Mouse (Mus musculus) CD4-positive helper T cell, adult 2 months (primary cell): ENCODE data around the gene Hmgn2.
"Not testable (repeated sequence)": the region's sequence is repeated elsewhere in the genome, so short reads cannot be mapped to it uniquely, and the experiment has no call there.

Experiments used
- DNase-seq: peaks from one replicate; pipeline ENCODE4 v3.0.0-alpha.2; 2012; ENCODE audit warnings: low read depth, missing footprints, low spot score

Hmgn2 gene

GRCm38 (mm10) chr4:133968150-133968921 is at the start of gene Hmgn2:
Gene Hmgn2, minus strand, starts transcription at chr4:133968650.
- DNase-seq = peak; percentile 72

- DNase-seq = no peak
These were observed 48.9 kb upstream of the Hmgn2 start for GRCm38 (mm10) chr4:134017201-134017865.

GRCm38 (mm10) chr4:134016767-134017166 is 48.3 kb upstream of the Hmgn2 start:
- no peak for DNase-seq

GRCm38 (mm10) chr4:134016208-134016607 is 47.8 kb upstream of the Hmgn2 start:
- DNase-seq = no peak

- no peak for DNase-seq
These were observed 44.5 kb upstream of the Hmgn2 start for GRCm38 (mm10) chr4:134012858-134013528.

GRCm38 (mm10) chr4:134011450-134012414 is 43.3 kb upstream of the Hmgn2 start:
- no peak for DNase-seq

- no peak for DNase-seq
These were observed 41.3 kb upstream of the Hmgn2 start for GRCm38 (mm10) chr4:134009709-134010108.

- no peak for DNase-seq
These were observed 38.4 kb upstream of the Hmgn2 start for GRCm38 (mm10) chr4:134006845-134007244.

GRCm38 (mm10) chr4:134005581-134006358 is 37.3 kb upstream of the Hmgn2 start:
- DNase-seq = no peak

- no peak for DNase-seq
These were observed 34.5 kb upstream of the Hmgn2 start for GRCm38 (mm10) chr4:134002903-134003302.

- DNase-seq = no peak
These were observed 33.8 kb upstream of the Hmgn2 start for GRCm38 (mm10) chr4:134002246-134002645.

GRCm38 (mm10) chr4:134001710-134002109 is 33.3 kb upstream of the Hmgn2 start:
- no peak for DNase-seq

- peak; percentile 99 for DNase-seq
These were observed 32.3 kb upstream of the Hmgn2 start, which contains the start of gene Dhdds for GRCm38 (mm10) chr4:134000466-134001438. Gene Dhdds, minus strand, starts transcription at chr4:134000918.

GRCm38 (mm10) chr4:133994697-133995096 is 26.2 kb upstream of the Hmgn2 start:
- no peak for DNase-seq

GRCm38 (mm10) chr4:133991087-133991660 is 22.7 kb upstream of the Hmgn2 start:
- no peak for DNase-seq

- DNase-seq = no peak
These were observed 21.6 kb upstream of the Hmgn2 start for GRCm38 (mm10) chr4:133990035-133990434.

- not testable (repeated sequence) for DNase-seq
These were observed 19.8 kb upstream of the Hmgn2 start for GRCm38 (mm10) chr4:133988289-133988688.

GRCm38 (mm10) chr4:133982936-133983335 is 14.5 kb upstream of the Hmgn2 start:
- no peak for DNase-seq

GRCm38 (mm10) chr4:133980496-133980895 is 12.0 kb upstream of the Hmgn2 start:
- no peak for DNase-seq
